Mouse (Mus musculus) lung, embryonic 16.5 days (tissue): ENCODE data around the gene Mtcp1. TPM values are rescaled to one million over a fixed set of nuclear protein-coding genes. Genes with fewer than 3 reads are reported as not detected.

Experiments
- ATAC-seq: fragments of 200-750 bp; cut with Nextera tagmentation; 2 replicates; pipeline ENCODE4 v1.8.0; 2017; ENCODE audit warnings: low read depth, mild to moderate bottlenecking, moderate library complexity
- H3K27ac ChIP-seq: fragments of 300-500 bp; sonication (generic); 2 replicates; pipeline ENCODE4 v1.5.1; 2014; ENCODE audit warnings: mild to moderate bottlenecking, control low read depth, low read length
- H3K27me3 ChIP-seq: fragments of 300-500 bp; sonication (generic); 2 replicates; pipeline ENCODE4 v1.6.1; 2014; ENCODE audit warnings: low read depth, low read length, mixed read lengths; ENCODE audit not compliant: control insufficient read depth, insufficient read depth
- H3K36me3 ChIP-seq: fragments of 300-500 bp; sonication (generic); 2 replicates; pipeline ENCODE4 v1.6.1; 2014; ENCODE audit warnings: low read length; ENCODE audit not compliant: control insufficient read depth, insufficient read depth
- H3K4me1 ChIP-seq: fragments of 300-500 bp; sonication (generic); replicated peaks from 2 replicates; pipeline ENCODE4 v1.6.1; 2014; ENCODE audit warnings: low read length, mixed read lengths; ENCODE audit not compliant: control insufficient read depth, insufficient read depth
- H3K4me2 ChIP-seq: fragments of 300-500 bp; sonication (generic); 2 replicates; pipeline ENCODE4 v1.6.1; 2014; ENCODE audit warnings: low read depth, low read length, control low read depth
- H3K4me3 ChIP-seq: fragments of 300-500 bp; sonication (generic); 2 replicates; pipeline ENCODE4 v1.5.1; 2014; ENCODE audit warnings: mild to moderate bottlenecking, low read length, control low read depth
- H3K9ac ChIP-seq: fragments of 300-500 bp; sonication (generic); 2 replicates; pipeline ENCODE4 v1.6.1; 2014; ENCODE audit warnings: low read length, control low read depth
- H3K9me3 ChIP-seq: fragments of 300-500 bp; sonication (generic); 2 replicates; pipeline ENCODE4 v1.6.1; 2016; ENCODE audit warnings: low read length; ENCODE audit not compliant: control insufficient read depth
- WGBS: fragments of 180-500 bp; shearing (Covaris S2); extraction: QIAGEN DNeasy Blood & Tissue Kit; methylation state at CpG from one replicate; pipeline ENCODE4 v1.1.7; 2014; 5-methylcytosine and 5-hydroxymethylcytosine counted together
- polyA plus RNA-seq: library from polyadenylated mRNA; unstranded; fragments of >200 nt; fragmentation: Nextera tagmentation; extraction: Ambion mirVana; gene quantifications from 2 replicates; pipeline ENCODE4 v1.2.1, GENCODE M21; 2015

Gene Mtcp1
- polyA plus RNA-seq: 11.9 and 12.0 TPM in 2 replicates

GRCm38 (mm10) chrX:75415936-75416785, at the start of gene Mtcp1, which contains the start of the genes Cmc4 and Brcc3:
TSS of gene Mtcp1 (minus strand) at chrX:75416588.
TSS of gene Cmc4 (minus strand) at chrX:75416584.
TSS of gene Brcc3 (plus strand) at chrX:75416628.
- peak; percentile 100 for ATAC-seq
- no peaks in the 10 kb centered on the region; the same call in 1 of the 2 replicates for H3K4me1 ChIP-seq
- H3K27ac ChIP-seq: peak within 1 kb of the TSS; percentile 91
- H3K9ac ChIP-seq: peak within 1 kb of the TSS; percentile 69
- H3K4me3 ChIP-seq: peak within 1 kb of the TSS; percentile 59
- no peaks in the 10 kb centered on the region for H3K36me3 ChIP-seq
- WGBS: 14% methylated on average over 49 of the region's 52 CpGs
- no peaks in the 10 kb centered on the region for H3K27me3 ChIP-seq
- H3K4me2 ChIP-seq: peak within 1 kb of the TSS; percentile 57
- no peaks in the 10 kb centered on the region for H3K9me3 ChIP-seq

GRCm38 (mm10) chrX:75454597-75454996, 38.2 kb upstream of the Mtcp1 start:
- Histone ChIP-seq H3K36me3 (peaks cover 20% of the 10 kb centered on the region; the same call in 1 of the 2 replicates), H3K4me1 (no peaks in the 10 kb centered on the region), H3K9me3 (no peaks in the 10 kb centered on the region), H3K4me3 (no peak overlapping the region), H3K27me3 (no peaks in the 10 kb centered on the region), H3K9ac (no peak overlapping the region), H3K4me2 (no peak overlapping the region), H3K27ac (no peak overlapping the region)
- WGBS: 83% methylated on average over 1 of the region's 1 CpGs
- ATAC-seq: no peak

DNA sequence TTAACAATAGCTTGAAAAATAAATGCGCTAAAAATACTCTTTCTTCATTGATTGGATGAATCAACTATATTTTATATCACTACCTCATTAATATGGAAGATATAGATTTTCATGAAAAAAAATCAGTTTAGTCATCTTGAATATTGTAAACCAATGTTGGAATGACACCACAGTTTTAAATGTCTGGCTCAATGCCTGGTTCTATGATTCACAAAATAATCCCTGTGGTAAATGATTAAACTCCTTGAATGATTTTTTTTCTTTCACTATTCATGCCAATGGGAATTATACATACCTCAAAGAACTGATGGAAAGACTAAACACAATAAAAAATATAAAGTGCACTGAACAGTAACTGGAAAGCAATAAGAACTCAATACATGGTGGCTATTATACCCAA, 6.7 kb downstream of the Mtcp1 start:
- H3K36me3 ChIP-seq: no peaks in the 10 kb centered on the region
- WGBS: 89% methylated on average over 1 of the region's 1 CpGs
- no peak for ATAC-seq

GRCm38 (mm10) chrX:75403350-75403749, 13.0 kb downstream of the Mtcp1 start:
- Histone ChIP-seq H3K4me2 (no peak overlapping the region), H3K9me3 (no peaks in the 10 kb centered on the region), H3K27me3 (no peaks in the 10 kb centered on the region), H3K27ac (no peak overlapping the region), H3K36me3 (0 out of 2 replicates have a peak, but pooled peaks cover 2% of the 10 kb centered on the region), H3K4me1 (no peaks in the 10 kb centered on the region), H3K9ac (no peak overlapping the region), H3K4me3 (no peak overlapping the region)
- no peak for ATAC-seq

More for the DNA sequence above, 6.7 kb downstream of the Mtcp1 start:
- Histone ChIP-seq H3K4me1 (no peaks in the 10 kb centered on the region), H3K4me2 (no peak overlapping the region), H3K9ac (no peak overlapping the region), H3K4me3 (no peak overlapping the region), H3K27me3 (no peaks in the 10 kb centered on the region), H3K9me3 (no peaks in the 10 kb centered on the region), H3K27ac (no peak overlapping the region)

GRCm38 (mm10) chrX:75402668-75403067, 13.7 kb downstream of the Mtcp1 start:
- Histone ChIP-seq H3K4me2 (no peak overlapping the region), H3K9me3 (no peaks in the 10 kb centered on the region), H3K27me3 (no peaks in the 10 kb centered on the region), H3K4me1 (no peaks in the 10 kb centered on the region), H3K27ac (no peak overlapping the region), H3K9ac (no peak overlapping the region), H3K36me3 (0 out of 2 replicates have a peak, but pooled peaks cover 2% of the 10 kb centered on the region), H3K4me3 (no peak overlapping the region)
- no peak for ATAC-seq
- WGBS: 64% methylated on average over 2 of the region's 2 CpGs

- Histone ChIP-seq H3K27me3 (no peaks in the 10 kb centered on the region), H3K4me1 (no peaks in the 10 kb centered on the region), H3K9ac (no peak overlapping the region), H3K36me3 (0 out of 2 replicates have a peak, but pooled peaks cover 2% of the 10 kb centered on the region), H3K9me3 (no peaks in the 10 kb centered on the region), H3K27ac (no peak overlapping the region), H3K4me3 (no peak overlapping the region), H3K4me2 (no peak overlapping the region)
- 90% methylated on average over 1 of the region's 1 CpGs for WGBS
- no peak for ATAC-seq
Measured at GRCm38 (mm10) chrX:75399471-75399870, 16.9 kb downstream of the Mtcp1 start.

DNA sequence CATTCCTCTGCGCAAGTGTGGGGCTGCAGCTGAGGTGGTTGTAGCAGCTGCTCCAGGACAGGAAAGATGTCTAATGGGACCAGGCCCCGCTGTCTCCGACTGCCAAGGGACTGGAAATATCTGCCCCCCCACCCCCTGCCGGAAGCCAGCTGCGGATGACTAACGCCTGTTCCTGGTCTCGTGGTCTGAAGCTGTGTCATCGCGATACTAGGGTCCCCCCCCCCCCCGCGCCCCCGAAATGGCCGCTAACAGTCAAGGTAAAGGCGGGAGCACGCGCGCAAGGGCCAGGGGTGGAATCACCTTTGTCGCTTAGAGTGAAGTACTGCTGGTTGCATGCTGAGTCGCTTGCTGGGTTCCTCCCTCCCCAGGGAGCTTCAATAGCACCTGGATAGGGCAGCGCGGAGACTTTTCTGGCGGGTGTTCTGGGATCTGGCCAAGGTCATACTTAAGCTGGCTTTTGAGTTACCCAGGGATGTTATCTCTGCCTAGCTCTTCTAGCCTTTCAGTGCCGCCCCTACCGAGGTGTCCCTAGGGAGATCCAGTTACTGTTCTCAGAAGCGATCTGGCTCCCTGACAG, 34.1 kb downstream of the Mtcp1 start, which contains the start of the genes Fundc2 and F8:
TSS of gene Fundc2 (plus strand) at position 205 of the 577 bp plus-strand sequence.
TSS of gene F8 (minus strand) at position 421 of the 577 bp plus-strand sequence.
- Histone ChIP-seq H3K9ac (peak within 1 kb of the TSS; percentile 73), H3K27me3 (no peaks in the 10 kb centered on the region), H3K27ac (peak within 1 kb of the TSS; percentile 84), H3K36me3 (no peaks in the 10 kb centered on the region), H3K4me1 (no peaks in the 10 kb centered on the region), H3K4me3 (peak within 1 kb of the TSS; percentile 60), H3K4me2 (peak within 1 kb of the TSS; percentile 50), H3K9me3 (no peaks in the 10 kb centered on the region)
- 12% methylated on average over 17 of the region's 25 CpGs for WGBS
- peak; percentile 99 for ATAC-seq

- no peaks in the 10 kb centered on the region for H3K27me3 ChIP-seq
- peak overlapping the region; percentile 60 for H3K4me3 ChIP-seq
- no peak for ATAC-seq
- peak overlapping the region; percentile 50 for H3K4me2 ChIP-seq
- peak overlapping the region; percentile 73 for H3K9ac ChIP-seq
- 61% methylated on average over 5 of the region's 5 CpGs for WGBS
- peak overlapping the region; percentile 31; the same call in 1 of the 2 replicates for H3K27ac ChIP-seq
- H3K9me3 ChIP-seq: no peaks in the 10 kb centered on the region
- no peaks in the 10 kb centered on the region for H3K36me3 ChIP-seq
- no peaks in the 10 kb centered on the region for H3K4me1 ChIP-seq
Measured at GRCm38 (mm10) chrX:75381699-75382098, 34.7 kb downstream of the Mtcp1 start.

DNA sequence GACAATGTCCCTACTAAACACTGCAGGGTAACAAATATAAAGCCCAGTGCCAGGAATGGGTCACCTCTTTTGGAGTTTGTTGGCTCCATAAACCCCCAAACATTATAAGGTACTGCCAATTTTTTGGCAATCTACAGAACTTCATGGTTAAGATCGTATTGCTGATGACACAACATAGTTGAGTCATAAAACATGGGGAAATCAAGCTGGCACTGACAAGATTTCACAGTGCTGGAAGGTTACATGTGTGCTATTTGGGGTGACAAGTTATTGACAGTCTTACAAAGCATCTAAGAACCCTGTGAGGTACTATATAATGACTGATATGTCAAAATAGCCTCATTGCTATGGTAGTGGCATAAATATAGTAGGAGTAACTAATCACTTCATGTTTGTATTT, 35.2 kb downstream of the Mtcp1 start:
- Histone ChIP-seq H3K4me1 (no peaks in the 10 kb centered on the region), H3K9me3 (no peaks in the 10 kb centered on the region), H3K4me2 (no peak overlapping the region), H3K9ac (no peak overlapping the region), H3K4me3 (no peak overlapping the region), H3K27ac (no peak overlapping the region), H3K36me3 (no peaks in the 10 kb centered on the region), H3K27me3 (no peaks in the 10 kb centered on the region)
- ATAC-seq: no peak
- WGBS: 75% methylated on average over 1 of the region's 1 CpGs
